Mouse (Mus musculus) embryonic facial prominence, embryonic 11.5 days (tissue): ENCODE data around the gene Npc2. TPM values are rescaled to one million over a fixed set of nuclear protein-coding genes. Genes with fewer than 3 reads are reported as not detected.

Experiments used
- ATAC-seq: fragments of 200-750 bp; cut with Nextera tagmentation; replicated peaks from 2 replicates; pipeline ENCODE4 v1.8.0; 2017; ENCODE audit warnings: low read depth; ENCODE audit not compliant: insufficient number of reproducible peaks, low FRiP score, low TSS enrichment
- DNase-seq: peaks from one replicate; pipeline ENCODE4 v3.0.0-alpha.2; 2015; ENCODE audit warnings: low spot score
- H3K27ac ChIP-seq: fragments of 300-500 bp; sonication (generic); replicated peaks from 2 replicates; pipeline ENCODE4 v1.5.1; 2014; ENCODE audit warnings: mild to moderate bottlenecking, low read depth, low read length, control low read depth
- H3K27me3 ChIP-seq: fragments of 300-500 bp; sonication (generic); 2 replicates; pipeline ENCODE4 v1.6.1; 2014; ENCODE audit warnings: mild to moderate bottlenecking, low read length, moderate library complexity, mixed read lengths; ENCODE audit not compliant: control insufficient read depth, insufficient read depth
- H3K36me3 ChIP-seq: fragments of 300-500 bp; sonication (generic); replicated peaks from 2 replicates; pipeline ENCODE4 v1.6.1; 2014; ENCODE audit warnings: low read depth, mild to moderate bottlenecking, low read length, moderate library complexity, mixed read lengths; ENCODE audit not compliant: control insufficient read depth, insufficient read depth
- H3K4me1 ChIP-seq: fragments of 300-500 bp; sonication (generic); 2 replicates; pipeline ENCODE4 v1.6.1; 2014; ENCODE audit warnings: low read length, mixed read lengths; ENCODE audit not compliant: control insufficient read depth, insufficient read depth
- H3K4me2 ChIP-seq: fragments of 300-500 bp; sonication (generic); 2 replicates; pipeline ENCODE4 v1.6.1; 2014; ENCODE audit warnings: low read depth, mild to moderate bottlenecking, control low read depth, low read length, moderate library complexity
- H3K4me3 ChIP-seq: fragments of 300-500 bp; sonication (generic); 2 replicates; pipeline ENCODE4 v1.5.1; 2014; ENCODE audit warnings: low read depth, low read length, control low read depth
- H3K9ac ChIP-seq: fragments of 300-500 bp; sonication (generic); replicated peaks from 2 replicates; pipeline ENCODE4 v1.6.1; 2014; ENCODE audit warnings: mild to moderate bottlenecking, control low read depth, low read length
- H3K9me3 ChIP-seq: fragments of 300-500 bp; sonication (generic); replicated peaks from 2 replicates; pipeline ENCODE4 v1.6.1; 2016; ENCODE audit warnings: mild to moderate bottlenecking, low read length, inconsistent platforms, mixed read lengths; ENCODE audit not compliant: control insufficient read depth
- WGBS: fragments of 180-500 bp; shearing (Covaris S2); extraction: QIAGEN DNeasy Blood & Tissue Kit; methylation state at CpG from one replicate; pipeline ENCODE4 v1.1.7; 2014; 5-methylcytosine and 5-hydroxymethylcytosine counted together
- polyA plus RNA-seq: library from polyadenylated mRNA; unstranded; fragments of >200 nt; fragmentation: Nextera tagmentation; extraction: Ambion mirVana; gene quantifications from 2 replicates; pipeline ENCODE4 v1.2.1, GENCODE M21; 2014

Npc2 gene
- polyA plus RNA-seq, 1 experiment from 2014 or later: 72.6 TPM

- 78% methylated on average over 3 of the region's 3 CpGs for WGBS
- no peak overlapping the region for H3K4me3 ChIP-seq
- no peaks in the 10 kb centered on the region for H3K36me3 ChIP-seq
- no peak overlapping the region for H3K27ac ChIP-seq
- no peak overlapping the region for H3K9ac ChIP-seq
- DNase-seq: no peak
- no peaks in the 10 kb centered on the region for H3K4me1 ChIP-seq
- no peaks in the 10 kb centered on the region for H3K27me3 ChIP-seq
- H3K4me2 ChIP-seq: no peak overlapping the region
- H3K9me3 ChIP-seq: no peaks in the 10 kb centered on the region
- no peak for ATAC-seq
These were observed 24.8 kb downstream of the Npc2 start for GRCm38 (mm10) chr12:84748134-84748533.

GRCm38 (mm10) chr12:84745700-84746099 lies 27.3 kb downstream of the Npc2 start:
- Histone ChIP-seq H3K9me3 (no peaks in the 10 kb centered on the region), H3K27ac (no peak overlapping the region), H3K9ac (no peak overlapping the region), H3K27me3 (no peaks in the 10 kb centered on the region), H3K4me1 (no peaks in the 10 kb centered on the region), H3K4me2 (no peak overlapping the region), H3K36me3 (no peaks in the 10 kb centered on the region), H3K4me3 (no peak overlapping the region)
- 54% methylated on average over 4 of the region's 4 CpGs for WGBS
- no peak for ATAC-seq
- no peak for DNase-seq

DNA sequence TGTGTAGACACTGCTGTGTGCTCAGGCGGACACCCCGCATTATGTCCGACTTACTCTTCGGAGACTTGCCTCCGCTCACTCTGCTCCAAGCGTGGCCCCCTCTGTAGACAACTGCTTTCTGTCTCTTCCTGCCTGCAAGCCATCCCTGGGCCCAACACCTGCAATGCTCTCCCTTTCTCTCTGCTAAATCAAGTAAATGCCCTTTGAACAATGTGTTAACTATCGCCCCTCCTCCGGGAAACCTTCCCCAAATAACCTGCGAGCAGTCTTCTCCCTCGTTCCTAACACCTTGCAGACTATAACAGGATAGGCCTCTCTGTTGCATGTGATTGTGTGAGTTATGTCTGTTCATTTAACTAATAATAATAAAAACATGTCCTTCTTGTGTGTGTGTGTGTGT lies 29.5 kb downstream of the Npc2 start:
- Histone ChIP-seq H3K4me2 (no peak overlapping the region), H3K9ac (no peak overlapping the region), H3K36me3 (no peaks in the 10 kb centered on the region), H3K27me3 (no peaks in the 10 kb centered on the region), H3K27ac (no peak overlapping the region), H3K4me3 (no peak overlapping the region), H3K4me1 (no peaks in the 10 kb centered on the region), H3K9me3 (no peaks in the 10 kb centered on the region)
- ATAC-seq: no peak
- 91% methylated on average over 10 of the region's 10 CpGs for WGBS
- no peak for DNase-seq

DNA sequence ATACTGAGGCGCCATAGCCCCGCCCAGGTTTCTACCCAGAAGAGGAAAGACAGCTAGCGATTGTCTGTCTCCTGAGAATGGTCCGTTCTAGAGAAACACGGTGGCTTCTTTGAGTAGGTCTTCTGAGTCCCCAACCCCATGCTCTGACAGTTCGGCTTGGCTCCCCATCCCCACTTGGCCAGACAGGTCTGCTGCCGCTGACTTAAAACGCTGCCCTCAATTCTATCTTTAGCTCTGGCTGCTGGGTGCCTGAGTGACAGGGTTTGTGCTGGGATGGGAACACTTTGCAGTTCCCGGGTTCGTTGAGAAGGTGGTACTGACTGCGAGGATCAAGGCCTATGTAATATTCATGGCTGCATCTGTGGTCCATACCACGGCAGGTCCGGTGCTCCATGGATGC lies 39.6 kb downstream of the Npc2 start:
- H3K4me2 ChIP-seq: no peak overlapping the region
- 68% methylated on average over 13 of the region's 13 CpGs for WGBS
- no peaks in the 10 kb centered on the region for H3K9me3 ChIP-seq
- ATAC-seq (no peak), DNase-seq (no peak)
- no peak overlapping the region for H3K9ac ChIP-seq
- H3K4me1 ChIP-seq: no peaks in the 10 kb centered on the region
- H3K27me3 ChIP-seq: no peaks in the 10 kb centered on the region
- H3K36me3 ChIP-seq: no peaks in the 10 kb centered on the region
- no peak overlapping the region for H3K27ac ChIP-seq
- no peak overlapping the region for H3K4me3 ChIP-seq

DNA sequence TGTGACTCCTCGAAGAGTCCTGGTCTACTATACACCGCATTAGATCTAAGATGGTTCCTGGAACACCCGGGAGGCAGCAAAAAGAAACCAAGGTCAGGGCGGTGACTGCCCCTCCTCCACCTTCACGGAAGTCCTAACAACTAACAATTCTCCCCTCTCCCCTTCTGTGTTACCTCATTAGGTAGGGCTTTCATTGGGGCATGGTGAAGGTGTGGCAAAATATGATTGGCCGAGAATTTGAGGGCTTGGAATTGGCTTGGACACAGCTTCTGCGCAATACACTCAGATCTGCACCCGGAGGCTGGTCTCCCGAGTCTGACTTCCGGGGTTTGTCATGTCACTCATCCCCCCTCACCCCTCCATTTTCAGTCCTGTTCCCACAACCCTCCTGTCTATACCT lies 44.5 kb downstream of the Npc2 start:
- 91% methylated on average over 10 of the region's 10 CpGs for WGBS
- Histone ChIP-seq H3K4me1 (no peaks in the 10 kb centered on the region), H3K27me3 (no peaks in the 10 kb centered on the region), H3K36me3 (no peaks in the 10 kb centered on the region), H3K9me3 (no peaks in the 10 kb centered on the region), H3K9ac (no peak overlapping the region), H3K27ac (no peak overlapping the region), H3K4me2 (no peak overlapping the region), H3K4me3 (no peak overlapping the region)
- DNase-seq: no peak
- no peak for ATAC-seq

DNA sequence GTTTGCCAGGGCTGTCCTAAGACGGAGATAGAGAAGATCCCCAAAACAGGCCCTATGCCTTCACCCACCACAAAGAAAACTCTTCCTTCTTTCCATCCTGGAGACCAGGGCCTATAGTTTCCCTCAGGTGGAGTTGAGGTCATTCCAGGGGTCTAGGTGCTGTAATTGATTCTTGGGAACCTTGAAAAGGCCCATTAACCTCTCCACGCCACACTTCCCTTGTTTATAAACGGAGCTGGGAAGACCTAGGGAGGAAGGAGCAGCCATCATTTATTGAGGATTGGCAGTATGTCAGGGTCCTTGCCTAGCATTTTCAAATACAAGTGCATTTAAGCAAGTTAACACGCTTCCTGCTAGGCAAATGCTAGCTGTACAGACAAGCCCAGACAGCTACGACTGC lies 45.5 kb downstream of the Npc2 start:
- Histone ChIP-seq H3K4me1 (no peaks in the 10 kb centered on the region), H3K9me3 (no peaks in the 10 kb centered on the region), H3K4me3 (no peak overlapping the region), H3K36me3 (no peaks in the 10 kb centered on the region), H3K9ac (no peak overlapping the region), H3K4me2 (no peak overlapping the region), H3K27ac (no peak overlapping the region), H3K27me3 (no peaks in the 10 kb centered on the region)
- no peak for ATAC-seq
- 65% methylated on average over 5 of the region's 5 CpGs for WGBS
- no peak for DNase-seq

DNA sequence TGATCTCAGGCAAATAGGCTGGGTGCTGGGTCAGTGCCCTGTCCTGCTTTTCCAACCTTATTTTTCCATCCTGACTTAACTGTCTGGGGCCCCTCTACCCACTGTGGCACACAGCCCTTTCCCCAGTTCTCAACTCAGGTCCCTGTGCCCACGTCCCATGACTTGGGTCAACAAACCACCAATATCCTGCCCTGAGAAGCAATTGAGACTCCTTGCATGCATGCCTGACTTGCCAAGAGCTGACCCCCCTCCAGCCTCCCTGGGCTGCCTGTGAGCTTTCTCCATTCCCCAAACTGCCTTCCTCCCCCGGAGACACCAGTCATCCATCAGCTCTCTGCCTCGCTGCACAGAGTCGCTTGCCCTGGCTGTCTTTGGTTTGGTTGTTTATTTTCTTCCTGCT lies 46.0 kb downstream of the Npc2 start:
- Histone ChIP-seq H3K9me3 (no peaks in the 10 kb centered on the region), H3K4me3 (no peak overlapping the region), H3K27ac (no peak overlapping the region), H3K9ac (no peak overlapping the region), H3K4me1 (no peaks in the 10 kb centered on the region), H3K27me3 (no peaks in the 10 kb centered on the region), H3K36me3 (no peaks in the 10 kb centered on the region), H3K4me2 (no peak overlapping the region)
- 61% methylated on average over 4 of the region's 4 CpGs for WGBS
- ATAC-seq (no peak), DNase-seq (no peak)

GRCm38 (mm10) chr12:84726391-84726790 lies 46.6 kb downstream of the Npc2 start:
- Histone ChIP-seq H3K27ac (no peak overlapping the region), H3K4me2 (no peak overlapping the region), H3K9me3 (no peaks in the 10 kb centered on the region), H3K9ac (no peak overlapping the region), H3K27me3 (no peaks in the 10 kb centered on the region), H3K4me1 (no peaks in the 10 kb centered on the region), H3K36me3 (no peaks in the 10 kb centered on the region), H3K4me3 (no peak overlapping the region)
- 90% methylated on average over 4 of the region's 4 CpGs for WGBS
- ATAC-seq (no peak), DNase-seq (no peak)
